Mouse (Mus musculus) frontal cortex, adult 2 months (tissue): ENCODE measurements around the gene Ndufb6. TPM values are rescaled to one million over a fixed set of nuclear protein-coding genes. Genes with fewer than 3 reads are reported as not detected.

Experiments
- polyA plus RNA-seq: library from polyadenylated mRNA; depleted of rRNA; stranded (reverse); fragments of >200 nt; gene quantifications from 2 replicates; pipeline ENCODE4 v1.2.3, GENCODE M21; 2012; rRNA removed

Gene Ndufb6
- polyA plus RNA-seq, 1 experiment, result 166 TPM

Other genes starting within 250 kb of the Ndufb6 start
- 24.9 and 27.0 TPM in 2 replicates for gene Aco1, start 136.3 kb downstream of the Ndufb6 start, polyA plus RNA-seq
- 5.8 and 6.0 TPM in 2 replicates for gene Ddx58, start 39.6 kb downstream of the Ndufb6 start, polyA plus RNA-seq
- 6.1 and 6.9 TPM in 2 replicates for gene Smim27, start 9.8 kb downstream of the Ndufb6 start, polyA plus RNA-seq
- 11.1 and 12.3 TPM in 2 replicates for gene Topors, start 9.6 kb downstream of the Ndufb6 start, polyA plus RNA-seq
- 3.3 and 6.8 TPM in 2 replicates for gene Tmem215, start 192.8 kb upstream of the Ndufb6 start, polyA plus RNA-seq